In the genomic region with DNA sequence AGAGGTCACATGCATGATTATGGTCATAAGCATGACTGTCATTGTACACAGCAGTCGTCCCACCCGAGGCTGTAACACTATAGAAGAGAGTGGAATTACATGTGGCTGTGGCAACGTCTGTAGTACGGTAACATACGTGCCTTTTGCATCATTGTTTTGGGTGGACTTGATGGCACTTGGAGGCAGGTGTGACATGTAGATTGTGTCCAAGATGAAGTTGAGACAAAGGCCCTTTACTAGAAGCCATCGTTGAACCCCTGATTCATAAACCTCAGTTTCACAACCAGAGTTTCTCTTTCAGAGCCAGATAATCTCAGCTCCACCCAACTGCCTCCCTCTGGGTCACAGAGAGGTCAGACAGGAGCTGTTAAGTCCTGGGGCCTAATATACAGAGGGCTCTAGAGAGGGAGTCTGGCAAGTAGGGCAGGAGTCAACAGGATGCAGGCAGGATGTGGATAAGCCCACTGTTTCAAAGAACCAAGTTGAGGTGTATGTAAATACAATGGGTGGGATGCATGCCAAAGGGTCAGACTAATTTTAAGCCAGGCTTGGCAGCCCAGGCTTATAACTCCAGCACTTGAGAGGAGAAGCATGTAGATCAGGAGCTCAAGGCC, we compare ENCODE assay signal across 9 mouse cellular contexts. TPM values are rescaled to one million over a fixed set of nuclear protein-coding genes. Genes with fewer than 3 reads are reported as not detected.
A peak's percentile ranks its signal among the peaks of the same experiment; 100 is the strongest.
DNase-seq lines count a peak whose midpoint lies in the region; ATAC-seq and TF ChIP-seq lines count a peak whose summit lies in the region.
"Had no signal": no experiment of that assay in that cellular context is flagged by ENCODE, and none has a peak within 500 bp of the region (broad histone marks: within the 10 kb centered on the region; RNA-seq: fewer than 3 reads in every experiment).

No protein-coding gene starts in this region.

- H3K9me3 ChIP-seq in liver, postnatal 0 days (ENCODE audit: low read length): no peaks in the 10 kb centered on the region
- H3K9me3 ChIP-seq in forebrain, embryonic 13.5 days (replicated peaks): no peaks in the 10 kb centered on the region
- H3K9me3 ChIP-seq: limb, embryonic 15.5 days had no signal

- TF ChIP-seq CTCF in liver, postnatal 0 days (IDR thresholded peaks at IDR 0.05; ENCODE audit: low read depth): no peak

- H3K4me2 ChIP-seq in liver, postnatal 0 days (ENCODE audit: low read depth, low read length): no peak overlapping the region
- H3K4me2 ChIP-seq in forebrain, embryonic 13.5 days: no peak overlapping the region
- H3K4me2 ChIP-seq: limb, embryonic 15.5 days had no signal

- ATAC-seq in hematopoietic stem cell, adult 5-6 weeks (replicated peaks in 1 of 2; ENCODE audit: insufficient read depth in 1 of 2, low FRiP score in 2 of 2, low TSS enrichment in 1 of 2, low read depth in 1 of 2, poor library complexity in 2 of 2, severe bottlenecking in 2 of 2): peak; percentile 74 to 88
- peak; percentile 33 for ATAC-seq in liver, postnatal 0 days
- no peak for ATAC-seq in forebrain, embryonic 13.5 days

- TF ChIP-seq EP300 in liver, postnatal 0 days (IDR thresholded peaks at IDR 0.05; ENCODE audit: low read depth): peak; percentile 61

- peak; percentile 98 for DNase-seq in 416B (ENCODE audit: low read depth)
- peak; percentile 65 for DNase-seq in adrenal gland, postnatal 14 days
- DNase-seq in liver, postnatal 0 days: no peak
- no peak for DNase-seq in cerebellum, postnatal 10 days
- no peak for DNase-seq in cerebellum, postnatal 4 days (ENCODE audit: low spot score in 2 of 2)
- DNase-seq in retina, postnatal 1 day: no peak

- no peak overlapping the region for H3K4me3 ChIP-seq in liver, postnatal 0 days (ENCODE audit: low read depth, low read length)
- H3K4me3 ChIP-seq in forebrain, embryonic 13.5 days: no peak overlapping the region
- H3K4me3 ChIP-seq: limb, embryonic 15.5 days had no signal

- peaks cover 10% of the 10 kb centered on the region; the same call in 1 of the 2 replicates for H3K36me3 ChIP-seq in liver, postnatal 0 days (replicated peaks; ENCODE audit: insufficient read depth, low read length)
- H3K36me3 ChIP-seq in forebrain, embryonic 13.5 days (ENCODE audit: poor library complexity, severe bottlenecking): no peaks in the 10 kb centered on the region

- H3K27me3 ChIP-seq in liver, postnatal 0 days (ENCODE audit: insufficient read depth, low read length): no peaks in the 10 kb centered on the region
- H3K27me3 ChIP-seq in forebrain, embryonic 13.5 days: peaks cover 29% of the 10 kb centered on the region
- H3K27me3 ChIP-seq: limb, embryonic 15.5 days had no signal

- H3K9ac ChIP-seq in liver, postnatal 0 days (replicated peaks): no peak overlapping the region
- H3K9ac ChIP-seq in forebrain, embryonic 13.5 days: no peak overlapping the region
- H3K9ac ChIP-seq: limb, embryonic 15.5 days had no signal

- peaks cover 52% of the 10 kb centered on the region for H3K4me1 ChIP-seq in liver, postnatal 0 days (ENCODE audit: insufficient read depth)
- peaks cover 18% of the 10 kb centered on the region for H3K4me1 ChIP-seq in forebrain, embryonic 13.5 days

- H3K27ac ChIP-seq in liver, postnatal 0 days (ENCODE audit: low read depth): peak overlapping the region; percentile 93
- H3K27ac ChIP-seq in forebrain, embryonic 13.5 days: no peak overlapping the region

- 46% methylated on average over 6 of the region's 6 CpGs for WGBS in liver, postnatal 0 days (ENCODE audit: insufficient replicate concordance)
- 79% methylated on average over 6 of the region's 6 CpGs for WGBS in forebrain, embryonic 13.5 days

RNA-seq across cellular contexts. Expression of a gene that starts 5.5 kb away (rescaled TPM):
- 78.1 and 95.5 TPM in 2 replicates for total RNA-seq in adrenal gland, postnatal 14 days (2021)
- total RNA-seq in hematopoietic stem cell, adult 5-6 weeks (2017): 48.1 and 55.2 TPM in 2 replicates
- polyA plus RNA-seq in liver, postnatal 0 days (2015; fragmentation: Nextera tagmentation; extraction: Ambion mirVana): 49.8 and 52.8 TPM in 2 replicates
- polyA plus RNA-seq in forebrain, embryonic 13.5 days (2015; fragmentation: Nextera tagmentation; extraction: Ambion mirVana): 5.9 and 6.8 TPM in 2 replicates

Comparison
In these comparisons a context has a peak if more than half of its experiments do, and no peak if none do; other contexts are left out.
1. DNase-seq: peak in 416B (single experiment) and adrenal gland, postnatal 14 days (single experiment); none in liver, postnatal 0 days (single experiment), cerebellum, postnatal 10 days (0 of 2), cerebellum, postnatal 4 days (0 of 2) and retina, postnatal 1 day (single experiment).